Mouse (Mus musculus) forebrain, embryonic 16.5 days (tissue): Measurements from ENCODE around the gene Olfr392. TPM values are rescaled to one million over a fixed set of nuclear protein-coding genes. Genes with fewer than 3 reads are reported as not detected.

Experiments used
- ATAC-seq: fragments of 200-750 bp; cut with Nextera tagmentation; 2 replicates; pipeline ENCODE4 v1.8.0; 2017; ENCODE audit warnings: mild to moderate bottlenecking, moderate library complexity
- H3K27ac ChIP-seq: fragments of 300-500 bp; sonication (generic); 2 replicates; pipeline ENCODE4 v1.5.1; 2014; ENCODE audit warnings: low read length, control low read depth
- H3K27me3 ChIP-seq: fragments of 300-500 bp; sonication (generic); replicated peaks from 2 replicates; pipeline ENCODE4 v1.6.1; 2014; ENCODE audit warnings: low read length; ENCODE audit not compliant: control insufficient read depth, insufficient read depth
- H3K36me3 ChIP-seq: fragments of 300-500 bp; sonication (generic); 2 replicates; pipeline ENCODE4 v1.6.1; 2014; ENCODE audit not compliant: control insufficient read depth, insufficient read depth
- H3K4me1 ChIP-seq: fragments of 300-500 bp; sonication (generic); replicated peaks from 2 replicates; pipeline ENCODE4 v1.6.1; 2014; ENCODE audit warnings: low read length; ENCODE audit not compliant: control insufficient read depth, insufficient read depth
- H3K4me2 ChIP-seq: fragments of 300-500 bp; sonication (generic); 2 replicates; pipeline ENCODE4 v1.6.1; 2014; ENCODE audit warnings: mild to moderate bottlenecking, low read length, control low read depth
- H3K4me3 ChIP-seq: fragments of 300-500 bp; sonication (generic); replicated peaks from 2 replicates; pipeline ENCODE4 v1.5.1; 2014; ENCODE audit warnings: mild to moderate bottlenecking, low read length, control low read depth
- H3K9ac ChIP-seq: fragments of 300-500 bp; sonication (generic); replicated peaks from 2 replicates; pipeline ENCODE4 v1.6.1; 2014; ENCODE audit warnings: low read depth, low read length, control low read depth
- H3K9me3 ChIP-seq: fragments of 300-500 bp; sonication (generic); 2 replicates; pipeline ENCODE4 v1.6.1; 2016; ENCODE audit warnings: low read length; ENCODE audit not compliant: control insufficient read depth
- WGBS: fragments of 180-500 bp; shearing (Covaris S2); extraction: QIAGEN DNeasy Blood & Tissue Kit; methylation state at CpG from one replicate; pipeline ENCODE4 v1.1.7; 2014; 5-methylcytosine and 5-hydroxymethylcytosine counted together
- polyA plus RNA-seq: library from polyadenylated mRNA; unstranded; fragments of >200 nt; fragmentation: Nextera tagmentation; extraction: Ambion mirVana; gene quantifications from 2 replicates; pipeline ENCODE4 v1.2.1, GENCODE M21; 2015

The Olfr392 gene
- polyA plus RNA-seq: not detected in 2 replicates

GRCm38 (mm10) chr11:73816949-73817348, at the start of gene Olfr392:
Gene Olfr392, minus strand, starts transcription at chr11:73817049.
- no peaks in the 10 kb centered on the region for H3K4me1 ChIP-seq
- 96% methylated on average over 1 of the region's 1 CpGs for WGBS
- H3K4me3 ChIP-seq: no peak within 1 kb of the TSS
- no peaks in the 10 kb centered on the region for H3K27me3 ChIP-seq
- no peak within 1 kb of the TSS for H3K27ac ChIP-seq
- no peak within 1 kb of the TSS for H3K9ac ChIP-seq
- no peak for ATAC-seq
- 0 out of 2 replicates have a peak, but pooled peaks cover 5% of the 10 kb centered on the region for H3K9me3 ChIP-seq
- H3K36me3 ChIP-seq: no peaks in the 10 kb centered on the region
- H3K4me2 ChIP-seq: no peak within 1 kb of the TSS

GRCm38 (mm10) chr11:73851354-73851753, 34.5 kb upstream of the Olfr392 start, which contains the start of gene Olfr393:
Gene Olfr393, minus strand, starts transcription at chr11:73851454.
- H3K4me3 ChIP-seq: no peak within 1 kb of the TSS
- H3K9me3 ChIP-seq: no peaks in the 10 kb centered on the region
- H3K36me3 ChIP-seq: no peaks in the 10 kb centered on the region
- H3K9ac ChIP-seq: no peak within 1 kb of the TSS
- H3K4me1 ChIP-seq: no peaks in the 10 kb centered on the region
- H3K4me2 ChIP-seq: no peak within 1 kb of the TSS
- no peaks in the 10 kb centered on the region for H3K27me3 ChIP-seq
- ATAC-seq: no peak
- no peak within 1 kb of the TSS for H3K27ac ChIP-seq

DNA sequence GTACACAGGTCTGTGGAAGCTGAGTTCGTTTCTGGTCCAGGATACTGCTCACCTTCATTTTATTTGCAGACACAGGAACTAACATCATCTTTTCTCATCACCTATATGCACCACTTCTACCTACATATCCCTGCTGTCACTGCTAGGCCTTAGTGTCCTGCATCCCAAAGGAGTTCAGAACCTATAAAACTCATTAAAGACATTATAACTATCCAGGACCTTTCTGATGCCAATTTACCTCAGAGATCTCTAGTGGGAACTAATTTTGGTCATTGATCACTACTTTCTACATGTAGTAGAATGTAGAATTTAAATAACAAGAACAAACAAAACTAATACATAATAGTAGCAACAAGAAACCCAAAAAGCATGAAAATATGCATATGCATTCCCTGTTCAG, 13.9 kb downstream of the Olfr392 start, which contains the start of gene Olfr391-ps:
TSS of gene Olfr391-ps (minus strand) at position 101 of the 400 bp plus-strand sequence.
- H3K9me3 ChIP-seq: no peaks in the 10 kb centered on the region
- H3K27me3 ChIP-seq: no peaks in the 10 kb centered on the region
- H3K4me1 ChIP-seq: no peaks in the 10 kb centered on the region
- H3K4me3 ChIP-seq: no peak within 1 kb of the TSS
- H3K27ac ChIP-seq: no peak within 1 kb of the TSS
- no peak within 1 kb of the TSS for H3K9ac ChIP-seq
- no peak within 1 kb of the TSS for H3K4me2 ChIP-seq
- no peaks in the 10 kb centered on the region for H3K36me3 ChIP-seq
- no peak for ATAC-seq
- WGBS: 27% methylated on average over 1 of the region's 1 CpGs

GRCm38 (mm10) chr11:73782664-73783063, 34.2 kb downstream of the Olfr392 start, which contains the start of gene Olfr390:
Gene Olfr390, plus strand, starts transcription at chr11:73782964.
- 78% methylated on average over 1 of the region's 1 CpGs for WGBS

GRCm38 (mm10) chr11:73780613-73781012, 36.2 kb downstream of the Olfr392 start, which contains the start of gene Olfr389:
Gene Olfr389, minus strand, starts transcription at chr11:73780713.
- 93% methylated on average over 1 of the region's 1 CpGs for WGBS
- Histone ChIP-seq H3K4me1 (no peaks in the 10 kb centered on the region), H3K27ac (no peak within 1 kb of the TSS), H3K4me2 (no peak within 1 kb of the TSS), H3K9me3 (0 out of 2 replicates have a peak, but pooled peaks cover 2% of the 10 kb centered on the region), H3K9ac (no peak within 1 kb of the TSS), H3K36me3 (no peaks in the 10 kb centered on the region), H3K4me3 (no peak within 1 kb of the TSS), H3K27me3 (no peaks in the 10 kb centered on the region)
- no peak for ATAC-seq

More at GRCm38 (mm10) chr11:73782664-73783063, 34.2 kb downstream of the Olfr392 start, which contains the start of gene Olfr390:
- no peaks in the 10 kb centered on the region for H3K4me1 ChIP-seq
- 0 out of 2 replicates have a peak, but pooled peaks cover 2% of the 10 kb centered on the region for H3K9me3 ChIP-seq
- H3K27me3 ChIP-seq: no peaks in the 10 kb centered on the region
- no peak within 1 kb of the TSS for H3K4me2 ChIP-seq
- no peaks in the 10 kb centered on the region for H3K36me3 ChIP-seq
- no peak for ATAC-seq
- no peak within 1 kb of the TSS for H3K4me3 ChIP-seq
- H3K9ac ChIP-seq: no peak within 1 kb of the TSS
- no peak within 1 kb of the TSS for H3K27ac ChIP-seq

Other genes starting within 250 kb of the Olfr392 start
- gene Olfr385, start 224.0 kb downstream of the Olfr392 start, polyA plus RNA-seq: not detected in 2 replicates
- not detected in 2 replicates for gene Olfr384, start 218.5 kb downstream of the Olfr392 start, polyA plus RNA-seq
- gene Zfp735, start 128.3 kb downstream of the Olfr392 start, polyA plus RNA-seq: not detected in 2 replicates
- gene Olfr389, start 36.3 kb downstream of the Olfr392 start, polyA plus RNA-seq: not detected in 2 replicates
- not detected in 2 replicates for gene Olfr390, start 34.1 kb downstream of the Olfr392 start, polyA plus RNA-seq
- gene Olfr391-ps, start 14.0 kb downstream of the Olfr392 start, polyA plus RNA-seq: not detected in 2 replicates
- gene Olfr393, start 34.4 kb upstream of the Olfr392 start, polyA plus RNA-seq: not detected in 2 replicates
- not detected in 2 replicates for gene Olfr394, start 73.7 kb upstream of the Olfr392 start, polyA plus RNA-seq
- not detected in 2 replicates for gene Olfr395, start 92.2 kb upstream of the Olfr392 start, polyA plus RNA-seq
- gene Olfr23, start 119.6 kb upstream of the Olfr392 start, polyA plus RNA-seq: not detected in 2 replicates
- not detected in 2 replicates for gene Olfr397, start 143.8 kb upstream of the Olfr392 start, polyA plus RNA-seq
- not detected in 2 replicates for gene Olfr398, start 173.4 kb upstream of the Olfr392 start, polyA plus RNA-seq
- not detected in 2 replicates for gene Olfr139, start 239.5 kb upstream of the Olfr392 start, polyA plus RNA-seq
- gene Olfr399, start 239.6 kb upstream of the Olfr392 start, polyA plus RNA-seq: not detected in 2 replicates